Mouse (Mus musculus): Measurements from ENCODE around the gene Esr2.

GRCm38 (mm10) chr12:76185167-76185816, 8.2 kb upstream of the Esr2 start:
- TF ChIP-seq CTCF (IDR thresholded peaks at IDR 0.05; ENCODE audit: insufficient read depth, low read length) (no peak), POLR2A (IDR thresholded peaks at IDR 0.05; ENCODE audit: borderline replicate concordance, extremely low read depth, low read depth, low read length) (no peak)

Data from lung, adult 2 months (tissue).